Mouse (Mus musculus) hindbrain, embryonic 13.5 days (tissue): Measurements from ENCODE around the gene Ccdc82. TPM values are rescaled to one million over a fixed set of nuclear protein-coding genes. Genes with fewer than 3 reads are reported as not detected.
A peak's percentile ranks its signal among the peaks of the same experiment; 100 is the strongest.

Source experiments
- ATAC-seq: fragments of 200-750 bp; cut with Nextera tagmentation; 2 replicates; pipeline ENCODE4 v1.8.0; 2017; ENCODE audit warnings: moderate TSS enrichment; ENCODE audit not compliant: low FRiP score
- H3K27ac ChIP-seq: fragments of 300-500 bp; sonication (generic); 2 replicates; pipeline ENCODE4 v1.5.1; 2015; ENCODE audit warnings: inconsistent platforms, mild to moderate bottlenecking, moderate library complexity
- H3K27me3 ChIP-seq: fragments of 300-500 bp; sonication (generic); 2 replicates; pipeline ENCODE4 v1.6.1; 2015; ENCODE audit warnings: mild to moderate bottlenecking, inconsistent platforms
- H3K36me3 ChIP-seq: fragments of 300-500 bp; sonication (generic); 2 replicates; pipeline ENCODE4 v1.6.1; 2015; ENCODE audit warnings: mild to moderate bottlenecking, inconsistent platforms
- H3K4me1 ChIP-seq: fragments of 300-500 bp; sonication (generic); replicated peaks from 2 replicates; pipeline ENCODE4 v1.6.1; 2015; ENCODE audit warnings: inconsistent platforms
- H3K4me2 ChIP-seq: fragments of 300-500 bp; sonication (generic); 2 replicates; pipeline ENCODE4 v1.6.1; 2015; ENCODE audit warnings: inconsistent platforms, mild to moderate bottlenecking, moderate library complexity
- H3K4me3 ChIP-seq: fragments of 300-500 bp; sonication (generic); 2 replicates; pipeline ENCODE4 v1.5.1; 2015; ENCODE audit warnings: mild to moderate bottlenecking, inconsistent platforms
- H3K9ac ChIP-seq: fragments of 300-500 bp; sonication (generic); 2 replicates; pipeline ENCODE4 v1.6.1; 2015; ENCODE audit warnings: mild to moderate bottlenecking, inconsistent platforms
- H3K9me3 ChIP-seq: fragments of 300-500 bp; sonication (generic); 2 replicates; pipeline ENCODE4 v1.6.1; 2016; ENCODE audit warnings: inconsistent platforms
- WGBS: fragments of 180-500 bp; shearing (Covaris S2); methylation state at CpG from one replicate; pipeline ENCODE4 v1.1.7; 2015; 5-methylcytosine and 5-hydroxymethylcytosine counted together
- polyA plus RNA-seq: library from polyadenylated mRNA; unstranded; fragments of >200 nt; fragmentation: Nextera tagmentation; extraction: Ambion mirVana; gene quantifications from 2 replicates; pipeline ENCODE4 v1.2.1, GENCODE M21; 2015

Ccdc82 gene
- polyA plus RNA-seq, 1 experiment from 2014 or later, result 13.5 TPM

GRCm38 (mm10) chr9:13300891-13301782 lies 54.4 kb downstream of the Ccdc82 start:
- peaks cover 76% of the 10 kb centered on the region for H3K4me1 ChIP-seq
- H3K27ac ChIP-seq, result peak overlapping the region; percentile 30; the same call in 1 of the 2 replicates
- H3K9me3 ChIP-seq, result no peaks in the 10 kb centered on the region
- H3K4me2 ChIP-seq, result peak overlapping the region; percentile 94
- H3K9ac ChIP-seq, result no peak overlapping the region
- no peaks in the 10 kb centered on the region for H3K27me3 ChIP-seq
- WGBS, result 51% methylated on average over 9 of the region's 9 CpGs
- ATAC-seq, result no peak
- H3K36me3 ChIP-seq, result no peaks in the 10 kb centered on the region
- peak overlapping the region; percentile 66 for H3K4me3 ChIP-seq

GRCm38 (mm10) chr9:13302183-13302825 lies 55.5 kb downstream of the Ccdc82 start:
- peak overlapping the region; percentile 94 for H3K4me2 ChIP-seq
- H3K4me1 ChIP-seq, result peaks cover 81% of the 10 kb centered on the region
- H3K9me3 ChIP-seq, result no peaks in the 10 kb centered on the region
- peak overlapping the region; percentile 2; the same call in 1 of the 2 replicates for H3K4me3 ChIP-seq
- H3K27ac ChIP-seq, result 0 out of 2 replicates have a peak overlapping the region, but pooled peaks have one; percentile 64
- H3K9ac ChIP-seq, result no peak overlapping the region
- no peak for ATAC-seq
- H3K27me3 ChIP-seq, result no peaks in the 10 kb centered on the region
- H3K36me3 ChIP-seq, result no peaks in the 10 kb centered on the region
- 36% methylated on average over 6 of the region's 6 CpGs for WGBS

- no peak overlapping the region; the same call in 1 of the 2 replicates for H3K9ac ChIP-seq
- no peak overlapping the region for H3K4me3 ChIP-seq
- no peaks in the 10 kb centered on the region for H3K36me3 ChIP-seq
- 19% methylated on average over 5 of the region's 5 CpGs for WGBS
- no peaks in the 10 kb centered on the region for H3K27me3 ChIP-seq
- H3K27ac ChIP-seq, result peak overlapping the region; percentile 64
- H3K4me2 ChIP-seq, result no peak overlapping the region; the same call in 1 of the 2 replicates
- no peak for ATAC-seq
- no peaks in the 10 kb centered on the region for H3K9me3 ChIP-seq
- H3K4me1 ChIP-seq, result peaks cover 82% of the 10 kb centered on the region
Measured at GRCm38 (mm10) chr9:13303099-13303771, 56.5 kb downstream of the Ccdc82 start.

DNA sequence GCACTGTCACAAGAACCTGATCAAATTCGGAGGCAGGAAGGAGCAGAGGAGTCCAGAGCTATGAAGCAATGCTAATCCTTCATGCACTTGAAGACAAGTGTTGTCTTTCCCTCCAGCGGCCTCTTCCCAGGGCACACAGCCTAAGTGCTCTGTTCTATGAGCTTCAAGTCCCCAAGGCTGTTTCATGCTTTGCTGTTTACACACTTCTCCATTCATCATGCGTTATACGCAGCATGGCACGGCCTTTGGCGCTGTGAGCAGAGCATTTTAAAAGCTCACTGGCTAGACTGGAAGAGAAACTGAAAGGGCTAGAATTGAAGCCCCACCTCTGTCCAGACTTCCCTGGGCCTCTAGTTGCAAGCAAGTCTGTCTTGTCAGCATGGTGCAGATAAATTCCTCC lies 57.2 kb downstream of the Ccdc82 start:
- Histone ChIP-seq H3K36me3 (no peaks in the 10 kb centered on the region), H3K9ac (no peak overlapping the region; the same call in 1 of the 2 replicates), H3K4me2 (no peak overlapping the region), H3K9me3 (no peaks in the 10 kb centered on the region), H3K4me3 (no peak overlapping the region), H3K27me3 (no peaks in the 10 kb centered on the region), H3K4me1 (peaks cover 82% of the 10 kb centered on the region), H3K27ac (peak overlapping the region; percentile 64)
- 0 out of 2 replicates have a peak, but pooled peaks have one; percentile 22 for ATAC-seq
- WGBS, result 23% methylated on average over 6 of the region's 6 CpGs

DNA sequence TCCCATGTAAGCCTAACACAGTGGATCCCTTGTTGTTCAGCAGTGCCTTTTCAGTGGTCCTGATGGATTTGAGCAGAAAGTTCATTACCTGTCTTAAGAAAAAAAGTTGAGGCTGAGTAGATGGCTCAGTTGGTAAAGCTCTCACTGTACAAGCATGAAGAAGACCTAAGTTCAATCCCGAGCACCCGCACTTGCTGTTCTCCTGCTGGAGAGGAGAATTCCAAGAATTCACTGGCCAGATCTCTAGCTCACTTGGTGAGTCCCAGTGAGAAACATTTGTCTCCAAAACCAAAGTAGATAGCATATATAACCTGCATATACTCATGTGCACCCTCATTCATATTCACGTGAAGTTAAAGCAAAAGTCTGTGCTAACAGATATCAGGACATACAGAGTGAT lies 59.7 kb downstream of the Ccdc82 start:
- H3K4me3 ChIP-seq, result no peak overlapping the region
- no peaks in the 10 kb centered on the region for H3K27me3 ChIP-seq
- H3K9ac ChIP-seq, result no peak overlapping the region
- no peak overlapping the region for H3K27ac ChIP-seq
- WGBS, result 85% methylated on average over 3 of the region's 3 CpGs
- ATAC-seq, result no peak
- H3K36me3 ChIP-seq, result no peaks in the 10 kb centered on the region
- no peaks in the 10 kb centered on the region for H3K9me3 ChIP-seq
- peaks cover 78% of the 10 kb centered on the region for H3K4me1 ChIP-seq
- no peak overlapping the region for H3K4me2 ChIP-seq

DNA sequence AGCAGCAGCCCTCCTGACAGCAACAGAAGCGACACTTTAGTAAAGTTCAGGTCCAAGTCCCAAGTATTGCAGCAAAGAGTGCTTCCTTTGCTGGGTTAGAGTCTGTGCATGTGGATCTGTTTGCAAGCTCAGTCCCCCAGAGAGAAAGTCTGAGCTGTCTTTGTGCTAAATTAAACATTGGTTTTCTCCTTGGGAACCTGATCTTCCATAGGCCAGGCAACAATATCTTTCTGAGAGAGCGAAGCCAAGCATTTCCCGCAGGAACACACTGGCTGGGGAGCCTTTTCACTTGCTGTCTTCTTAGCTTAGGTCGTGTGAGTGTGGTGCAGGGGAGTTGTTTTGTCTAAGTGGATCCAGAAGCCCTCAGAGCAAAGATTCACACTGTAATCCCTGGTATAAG lies 60.5 kb downstream of the Ccdc82 start:
- H3K4me2 ChIP-seq, result no peak overlapping the region
- no peak overlapping the region for H3K9ac ChIP-seq
- no peaks in the 10 kb centered on the region for H3K9me3 ChIP-seq
- H3K4me1 ChIP-seq, result peaks cover 70% of the 10 kb centered on the region
- WGBS, result 36% methylated on average over 4 of the region's 4 CpGs
- H3K36me3 ChIP-seq, result no peaks in the 10 kb centered on the region
- peak overlapping the region; percentile 55 for H3K27ac ChIP-seq
- ATAC-seq, result no peak
- H3K27me3 ChIP-seq, result no peaks in the 10 kb centered on the region
- no peak overlapping the region for H3K4me3 ChIP-seq

GRCm38 (mm10) chr9:13308718-13309117 lies 62.0 kb downstream of the Ccdc82 start:
- H3K4me3 ChIP-seq, result no peak overlapping the region

DNA sequence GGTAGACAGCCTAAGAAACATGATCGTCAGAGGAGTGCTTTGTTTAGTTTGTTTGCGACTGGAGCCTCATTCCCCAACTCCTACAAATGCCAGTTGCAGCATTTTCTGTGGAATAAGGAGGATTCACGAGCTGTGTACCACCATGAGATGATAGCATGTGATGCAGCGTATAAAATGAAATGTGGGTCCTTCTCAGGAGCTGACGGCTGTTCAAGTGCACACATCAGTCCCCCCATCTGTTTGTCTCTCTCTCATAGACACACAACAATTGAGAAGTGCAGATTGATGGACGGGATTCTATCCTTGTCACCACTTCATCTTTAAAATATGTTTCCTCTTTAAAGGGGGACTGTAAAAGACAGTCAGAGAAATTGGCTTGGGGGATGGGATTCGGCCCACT lies 63.1 kb downstream of the Ccdc82 start:
- no peak overlapping the region for H3K4me3 ChIP-seq
- H3K27me3 ChIP-seq, result no peaks in the 10 kb centered on the region
- H3K36me3 ChIP-seq, result no peaks in the 10 kb centered on the region
- peaks cover 50% of the 10 kb centered on the region for H3K4me1 ChIP-seq
- H3K4me2 ChIP-seq, result no peak overlapping the region
- H3K9me3 ChIP-seq, result no peaks in the 10 kb centered on the region
- peak overlapping the region; percentile 53 for H3K27ac ChIP-seq
- no peak; the same call in 1 of the 2 replicates for ATAC-seq
- 55% methylated on average over 7 of the region's 7 CpGs for WGBS
- H3K9ac ChIP-seq, result 0 out of 2 replicates have a peak overlapping the region, but pooled peaks have one; percentile 36

More at GRCm38 (mm10) chr9:13308718-13309117, 62.0 kb downstream of the Ccdc82 start:
- peaks cover 59% of the 10 kb centered on the region for H3K4me1 ChIP-seq
- H3K9me3 ChIP-seq, result no peaks in the 10 kb centered on the region
- no peak overlapping the region for H3K9ac ChIP-seq
- WGBS, result 56% methylated on average over 8 of the region's 8 CpGs
- ATAC-seq, result no peak
- H3K4me2 ChIP-seq, result no peak overlapping the region
- no peaks in the 10 kb centered on the region for H3K36me3 ChIP-seq
- no peaks in the 10 kb centered on the region for H3K27me3 ChIP-seq
- 0 out of 2 replicates have a peak overlapping the region, but pooled peaks have one; percentile 6 for H3K27ac ChIP-seq

DNA sequence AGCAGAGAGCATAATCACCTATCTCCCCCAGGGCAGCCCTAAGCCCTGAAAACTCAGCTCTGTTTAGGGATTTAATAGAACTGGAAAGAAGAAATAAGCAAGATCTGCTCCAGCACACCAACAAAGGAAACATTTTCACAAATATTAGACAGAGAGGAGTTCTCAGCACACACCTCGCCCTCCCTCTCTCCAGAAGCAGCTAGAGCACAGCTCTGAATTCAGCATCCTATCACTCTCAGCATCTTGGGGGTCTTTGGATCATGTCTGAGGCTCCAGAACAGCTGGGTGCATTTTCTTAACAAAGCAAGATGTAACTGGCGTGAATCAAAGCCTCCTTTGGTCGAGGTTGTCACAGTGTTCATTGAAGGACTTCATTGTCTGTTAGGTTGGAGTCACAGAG lies 63.5 kb downstream of the Ccdc82 start:
- Histone ChIP-seq H3K4me1 (peaks cover 50% of the 10 kb centered on the region), H3K9me3 (no peaks in the 10 kb centered on the region), H3K27me3 (no peaks in the 10 kb centered on the region), H3K36me3 (no peaks in the 10 kb centered on the region), H3K27ac (peak overlapping the region; percentile 53), H3K4me3 (no peak overlapping the region), H3K9ac (0 out of 2 replicates have a peak overlapping the region, but pooled peaks have one; percentile 36), H3K4me2 (no peak overlapping the region)
- 27% methylated on average over 3 of the region's 3 CpGs for WGBS
- ATAC-seq, result no peak

DNA sequence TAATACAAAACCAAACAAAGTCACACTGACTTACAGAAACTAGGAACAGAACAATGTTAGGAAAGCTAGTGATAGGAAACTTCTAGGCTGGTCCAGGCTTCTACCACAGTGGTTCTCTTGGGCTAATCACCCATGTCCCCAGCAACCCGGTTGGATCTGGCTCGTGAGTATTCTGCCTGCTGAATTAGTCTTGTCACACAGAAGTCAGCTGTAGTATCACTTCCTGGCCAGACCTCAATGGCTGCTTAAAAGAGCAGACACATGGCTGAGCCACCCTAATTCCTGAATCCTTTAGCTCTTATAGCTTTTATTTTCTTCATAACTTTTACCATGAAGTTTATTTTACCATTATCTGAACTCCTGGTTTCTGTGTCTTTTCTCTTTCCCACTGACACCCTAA lies 64.3 kb downstream of the Ccdc82 start:
- no peaks in the 10 kb centered on the region for H3K27me3 ChIP-seq
- 21% methylated on average over 2 of the region's 2 CpGs for WGBS
- no peak overlapping the region for H3K27ac ChIP-seq
- H3K4me1 ChIP-seq, result peaks cover 50% of the 10 kb centered on the region
- no peak overlapping the region for H3K9ac ChIP-seq
- no peaks in the 10 kb centered on the region for H3K36me3 ChIP-seq
- H3K4me2 ChIP-seq, result no peak overlapping the region
- no peak for ATAC-seq
- H3K4me3 ChIP-seq, result no peak overlapping the region
- H3K9me3 ChIP-seq, result no peaks in the 10 kb centered on the region

GRCm38 (mm10) chr9:13313923-13314322 lies 67.2 kb downstream of the Ccdc82 start:
- H3K4me2 ChIP-seq, result no peak overlapping the region
- H3K27ac ChIP-seq, result no peak overlapping the region
- no peak for ATAC-seq
- no peaks in the 10 kb centered on the region for H3K36me3 ChIP-seq
- H3K4me3 ChIP-seq, result no peak overlapping the region
- H3K27me3 ChIP-seq, result no peaks in the 10 kb centered on the region
- H3K9ac ChIP-seq, result no peak overlapping the region
- WGBS, result 93% methylated on average over 2 of the region's 2 CpGs
- H3K4me1 ChIP-seq, result peaks cover 24% of the 10 kb centered on the region
- no peaks in the 10 kb centered on the region for H3K9me3 ChIP-seq

GRCm38 (mm10) chr9:13314577-13315004 lies 67.8 kb downstream of the Ccdc82 start:
- 73% methylated on average over 5 of the region's 5 CpGs for WGBS
- no peak overlapping the region for H3K4me2 ChIP-seq
- no peak for ATAC-seq

More at GRCm38 (mm10) chr9:13314577-13315004, 67.8 kb downstream of the Ccdc82 start:
- peaks cover 20% of the 10 kb centered on the region for H3K4me1 ChIP-seq
- no peaks in the 10 kb centered on the region for H3K27me3 ChIP-seq
- no peaks in the 10 kb centered on the region for H3K36me3 ChIP-seq
- no peaks in the 10 kb centered on the region for H3K9me3 ChIP-seq
- H3K9ac ChIP-seq, result no peak overlapping the region
- no peak overlapping the region for H3K4me3 ChIP-seq
- no peak overlapping the region for H3K27ac ChIP-seq
